Mouse (Mus musculus): ENCODE data around the gene Kdm6b.
A peak's percentile ranks its signal among the peaks of the same experiment; 100 is the strongest.

Gene Kdm6b

GRCm38 (mm10) chr11:69364910-69365309 is 48.6 kb downstream of the Kdm6b start:
- DNase-seq = peak; percentile 98 to 99

GRCm38 (mm10) chr11:69364376-69364775 is 49.1 kb downstream of the Kdm6b start:
- peak; percentile 69 to 85 for DNase-seq

GRCm38 (mm10) chr11:69362479-69362878 is 51.0 kb downstream of the Kdm6b start:
- DNase-seq = no peak

GRCm38 (mm10) chr11:69362021-69362420 is 51.5 kb downstream of the Kdm6b start:
- DNase-seq = no peak

GRCm38 (mm10) chr11:69357690-69358089 is 55.8 kb downstream of the Kdm6b start:
- DNase-seq = no peak

- DNase-seq = no peak
Measured at GRCm38 (mm10) chr11:69356544-69356943, 56.9 kb downstream of the Kdm6b start.

Measured in kidney, adult 8-10 months (tissue).